Mouse (Mus musculus): Measurements from ENCODE around the gene Dnm3.

DNA sequence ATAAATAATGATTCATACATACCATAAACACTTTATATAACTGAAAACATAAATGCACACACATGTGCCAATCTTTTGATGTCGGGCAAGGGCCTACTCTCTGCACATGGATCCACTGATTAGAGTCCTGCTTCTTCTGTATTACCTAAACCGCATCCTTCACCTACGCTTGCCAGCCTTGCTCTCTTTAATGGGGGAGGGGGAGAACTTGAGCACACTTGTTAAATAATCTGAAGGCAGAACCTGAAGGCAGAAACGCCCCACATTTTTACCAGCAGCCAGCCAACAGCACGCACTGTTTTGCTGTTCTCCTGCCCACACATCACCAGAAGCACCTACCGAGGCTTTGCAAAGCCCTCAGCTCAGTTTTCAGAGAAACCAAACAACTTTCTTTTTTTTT, 172.6 kb downstream of the Dnm3 start:
- TF ChIP-seq CTCF (IDR thresholded peaks at IDR 0.05; ENCODE audit: extremely low read depth, insufficient read depth, low read length) (no peak), POLR2A (IDR thresholded peaks at IDR 0.05; ENCODE audit: extremely low read depth, insufficient read depth, low read length) (no peak)
